Mouse (Mus musculus) cerebellum, adult 9-10 months (tissue): ENCODE measurements around the gene Csad.
A peak's percentile ranks its signal among the peaks of the same experiment; 100 is the strongest.

Experiments
- DNase-seq: peaks from one replicate; pipeline ENCODE4 v3.0.0; 2022

Csad gene

GRCm38 (mm10) chr15:102195373-102195772, 9.2 kb downstream of the Csad start:
- DNase-seq, result no peak

DNA sequence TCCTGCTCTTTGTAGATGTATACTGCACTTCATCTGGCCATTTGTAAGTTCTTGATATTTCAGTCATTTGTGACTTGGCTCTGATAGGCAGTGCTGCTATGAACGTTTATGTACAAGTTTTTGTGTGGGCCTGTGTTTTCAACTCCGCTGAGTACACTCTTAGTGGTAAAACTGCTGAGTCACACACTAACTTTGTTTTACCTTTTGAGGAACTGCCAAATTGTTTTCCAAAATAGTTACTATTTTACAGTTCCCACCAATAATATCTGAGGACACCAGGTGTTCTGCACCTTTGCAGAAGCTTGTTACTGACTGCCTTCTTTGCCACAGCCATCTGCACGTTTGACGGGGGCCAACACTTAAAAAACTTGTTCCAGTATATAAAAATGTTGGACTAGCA, 10.1 kb downstream of the Csad start:
- DNase-seq, result no peak

DNA sequence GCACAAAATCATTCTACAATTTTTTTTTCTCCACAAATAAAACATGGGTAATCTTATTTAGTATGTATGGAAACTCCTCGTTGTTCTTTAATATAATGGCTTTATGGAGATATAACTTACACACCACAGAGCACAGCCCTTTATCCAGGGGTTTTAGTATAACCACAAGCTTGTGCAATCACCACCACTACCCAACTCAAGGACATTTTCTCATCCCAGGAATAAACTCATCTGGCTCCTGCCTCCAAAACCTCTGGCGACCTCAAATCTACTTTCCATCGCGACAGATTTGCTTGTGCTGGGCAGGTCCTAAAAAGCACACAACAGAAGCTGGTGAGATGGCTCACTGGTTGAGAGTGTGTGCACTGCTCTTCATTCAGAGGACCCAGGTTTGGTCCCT, 10.9 kb downstream of the Csad start:
- DNase-seq, result no peak

GRCm38 (mm10) chr15:102192820-102193386, 11.6 kb downstream of the Csad start:
- DNase-seq, result no peak

DNA sequence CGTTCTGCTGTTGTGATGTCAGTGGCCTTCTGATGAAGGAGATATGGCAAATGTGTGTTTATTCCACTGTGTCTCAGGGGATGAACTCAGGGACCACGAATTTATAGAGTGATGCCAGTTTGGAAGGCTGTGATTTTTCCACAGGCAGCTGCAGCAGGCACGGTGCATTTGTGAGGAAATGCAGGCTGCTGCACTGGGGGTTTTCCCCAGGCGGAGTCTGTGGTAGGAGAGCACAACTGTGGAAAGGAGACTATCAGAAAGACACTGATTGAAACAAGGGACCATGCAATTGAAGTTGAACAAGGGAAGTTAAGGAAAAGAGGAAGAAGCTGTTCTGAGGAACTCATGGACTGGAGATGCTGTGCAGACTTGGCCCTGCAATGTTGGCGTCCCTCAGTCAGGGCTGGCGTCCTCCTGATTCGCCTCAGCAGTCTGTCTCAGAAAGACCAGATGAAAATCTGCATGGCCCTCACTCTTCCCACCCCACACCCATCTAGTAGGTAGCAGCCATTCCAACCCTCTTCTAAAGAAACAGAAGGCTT, 12.2 kb downstream of the Csad start:
- no peak for DNase-seq

DNA sequence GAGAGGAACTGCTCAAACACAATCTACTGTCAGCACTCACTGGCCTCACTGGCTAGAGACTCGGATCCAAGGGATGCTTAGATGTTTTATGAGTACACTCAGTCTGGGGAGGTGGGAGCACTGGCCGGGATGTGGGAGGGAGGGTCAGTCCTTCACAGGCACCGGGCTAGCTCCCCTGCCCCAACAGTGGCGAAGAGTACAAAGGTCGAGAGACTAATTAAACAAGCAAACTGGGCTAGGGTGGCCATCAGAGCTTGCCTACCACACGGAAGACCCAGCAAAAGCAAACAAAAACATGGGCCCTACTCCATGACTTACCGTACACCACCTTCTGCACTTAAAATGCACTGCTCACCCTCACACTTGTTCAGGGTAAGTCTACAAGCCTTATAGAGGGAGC, 12.8 kb downstream of the Csad start:
- no peak for DNase-seq

DNA sequence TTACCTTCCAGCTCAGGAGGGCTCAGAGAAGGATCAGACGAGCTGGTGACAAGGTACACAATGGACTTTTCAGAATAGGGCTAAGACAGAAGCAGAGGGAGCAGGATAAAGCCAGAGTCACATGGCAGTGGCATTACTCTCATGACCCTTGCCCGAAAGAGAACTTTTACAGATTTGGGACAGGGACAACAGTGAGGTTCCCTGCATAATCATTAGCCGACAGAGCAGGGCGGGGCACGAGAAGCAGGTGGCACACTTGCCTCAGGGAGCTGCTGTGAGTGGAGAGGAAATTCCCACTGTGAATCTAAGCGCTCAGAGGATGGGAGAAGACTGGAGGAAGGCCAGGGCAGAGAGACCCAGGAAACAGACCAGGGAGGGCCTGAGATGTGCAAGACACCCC, 15.6 kb downstream of the Csad start:
- no peak for DNase-seq

DNA sequence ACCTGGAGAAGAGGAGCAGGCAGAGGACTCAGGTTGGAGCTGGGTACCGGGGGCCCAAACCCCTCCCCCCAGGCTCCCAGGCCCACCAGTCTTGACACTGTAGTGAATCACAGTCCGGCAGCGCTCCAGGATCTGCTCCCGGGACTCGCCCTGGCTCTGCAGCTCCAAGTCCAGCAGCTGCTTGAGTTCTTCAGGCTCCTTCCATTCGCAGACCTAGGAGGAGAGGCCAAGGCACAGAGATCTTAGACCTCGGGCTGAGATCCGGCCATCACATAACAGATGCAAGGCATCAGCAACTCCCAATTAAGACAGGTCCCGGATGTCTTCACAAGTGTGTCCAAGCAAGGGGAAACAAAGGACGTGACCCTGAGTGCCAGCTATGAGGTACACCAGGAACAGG, 16.4 kb downstream of the Csad start:
- DNase-seq, result no peak

DNA sequence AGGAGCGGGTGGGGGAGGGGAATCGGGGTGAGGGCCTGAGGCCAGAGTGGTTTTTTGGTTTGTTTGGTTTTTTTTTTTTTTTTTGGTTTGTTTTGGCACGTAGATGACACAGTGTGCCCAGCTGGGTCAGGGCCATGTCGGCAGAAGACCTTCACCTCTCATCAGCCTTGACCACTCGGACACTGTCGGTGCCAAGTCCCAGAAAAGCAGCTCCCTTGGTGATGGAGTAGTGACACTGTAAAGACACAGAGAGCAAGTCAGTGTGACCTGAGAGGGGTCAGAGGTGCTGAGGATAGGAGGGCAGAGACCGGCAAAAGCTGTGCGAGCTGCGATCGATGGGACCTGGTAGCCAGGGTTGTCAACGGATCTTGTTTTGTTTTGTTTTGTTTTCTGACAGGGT, 18.3 kb downstream of the Csad start:
- no peak for DNase-seq

DNA sequence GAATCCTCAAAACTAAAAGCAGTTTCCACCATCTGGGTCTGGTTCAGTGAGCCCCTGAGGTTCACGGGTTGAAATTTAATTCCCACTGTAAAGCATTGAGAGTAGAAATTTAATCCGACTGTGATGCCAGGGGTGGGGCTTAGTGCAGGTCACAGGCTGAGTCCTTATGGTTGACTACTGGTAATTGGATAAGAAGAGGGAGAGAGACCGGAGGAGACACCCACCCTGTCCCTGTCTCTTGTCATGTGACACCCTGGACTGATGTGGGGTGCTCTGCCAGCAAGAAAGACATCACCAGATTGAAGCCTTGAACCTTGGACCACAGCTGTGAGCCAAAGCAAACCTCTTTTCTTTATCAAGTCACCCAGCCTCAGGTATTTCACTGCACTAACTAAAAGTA, 21.4 kb downstream of the Csad start:
- no peak for DNase-seq

- no peak for DNase-seq
Measured at GRCm38 (mm10) chr15:102179924-102180323, 24.6 kb downstream of the Csad start.

DNA sequence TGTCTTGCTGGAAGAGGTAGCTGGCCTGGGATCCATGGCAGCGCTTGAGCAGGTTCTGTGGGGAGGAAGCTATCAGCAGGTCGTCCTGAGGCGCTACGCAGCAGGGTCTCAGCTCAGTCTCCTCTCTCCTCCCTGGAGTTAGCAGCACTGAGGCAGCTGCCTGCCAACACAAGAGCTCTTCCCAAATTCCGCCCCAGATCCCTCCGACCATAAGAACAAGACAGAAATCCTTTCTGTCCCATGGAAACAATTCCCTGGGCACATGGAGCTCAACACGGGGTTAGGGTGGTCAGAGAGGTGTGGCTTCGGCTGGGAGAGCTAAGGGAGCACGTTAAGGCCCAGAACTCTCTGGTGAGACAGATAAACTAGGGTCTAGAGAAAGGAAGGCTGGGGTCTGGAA, 25.4 kb downstream of the Csad start:
- no peak for DNase-seq

GRCm38 (mm10) chr15:102178279-102178678, 26.2 kb downstream of the Csad start:
- peak; percentile 92 for DNase-seq

DNA sequence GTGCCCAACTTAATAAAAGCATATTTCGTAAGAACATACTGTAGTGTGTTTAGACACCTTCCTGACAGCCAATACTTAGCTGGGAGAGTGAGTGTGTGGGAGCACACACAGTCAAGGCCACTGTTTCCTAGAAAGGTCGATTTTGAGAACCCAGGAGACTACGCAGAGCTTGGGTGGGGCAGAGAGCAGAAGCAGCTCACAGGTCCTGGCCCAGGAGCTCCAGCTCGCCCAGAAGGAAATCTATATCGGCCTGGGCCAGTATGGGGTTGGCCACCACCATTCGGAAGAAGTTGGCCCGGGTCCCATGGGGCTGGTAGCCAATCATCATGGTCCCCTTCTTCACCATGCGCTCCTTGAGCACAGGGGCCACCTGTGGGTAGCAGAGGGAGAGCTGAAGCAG, 27.1 kb downstream of the Csad start:
- no peak for DNase-seq

DNA sequence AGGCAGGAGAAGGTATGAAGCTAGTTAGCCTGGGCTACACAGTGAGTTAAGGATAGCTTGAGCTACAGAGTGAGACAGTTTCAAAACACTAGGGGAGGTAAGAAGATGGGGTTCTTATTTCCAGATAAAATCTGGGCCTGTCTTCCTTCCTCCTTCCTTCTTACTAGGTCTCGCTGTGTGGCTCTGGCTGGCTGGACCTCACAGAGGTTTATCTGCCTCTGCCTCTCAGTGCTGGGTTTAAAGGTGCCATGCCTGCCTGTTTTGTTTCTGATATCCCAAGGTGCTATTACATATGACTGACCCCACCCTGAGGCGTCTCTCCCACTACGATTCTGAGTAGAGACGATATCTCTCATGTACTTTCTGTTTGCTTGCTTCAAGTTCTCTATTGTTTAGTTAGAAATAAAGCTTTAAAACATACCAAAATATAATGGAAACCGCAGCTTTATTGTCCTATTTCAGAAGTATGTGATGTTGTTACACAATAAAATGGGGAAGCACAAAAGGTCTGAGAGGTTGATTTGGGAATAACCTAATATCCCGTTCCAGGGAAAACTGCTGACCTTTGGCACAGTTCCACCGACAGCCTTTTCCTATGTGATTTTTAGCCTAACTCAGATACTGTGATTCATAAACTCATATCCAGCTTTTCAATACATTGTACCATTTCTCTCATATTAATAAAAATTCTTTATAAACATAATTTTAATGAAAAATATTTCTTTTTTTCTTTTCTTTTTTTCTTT, 27.8 kb downstream of the Csad start:
- DNase-seq, result no peak

DNA sequence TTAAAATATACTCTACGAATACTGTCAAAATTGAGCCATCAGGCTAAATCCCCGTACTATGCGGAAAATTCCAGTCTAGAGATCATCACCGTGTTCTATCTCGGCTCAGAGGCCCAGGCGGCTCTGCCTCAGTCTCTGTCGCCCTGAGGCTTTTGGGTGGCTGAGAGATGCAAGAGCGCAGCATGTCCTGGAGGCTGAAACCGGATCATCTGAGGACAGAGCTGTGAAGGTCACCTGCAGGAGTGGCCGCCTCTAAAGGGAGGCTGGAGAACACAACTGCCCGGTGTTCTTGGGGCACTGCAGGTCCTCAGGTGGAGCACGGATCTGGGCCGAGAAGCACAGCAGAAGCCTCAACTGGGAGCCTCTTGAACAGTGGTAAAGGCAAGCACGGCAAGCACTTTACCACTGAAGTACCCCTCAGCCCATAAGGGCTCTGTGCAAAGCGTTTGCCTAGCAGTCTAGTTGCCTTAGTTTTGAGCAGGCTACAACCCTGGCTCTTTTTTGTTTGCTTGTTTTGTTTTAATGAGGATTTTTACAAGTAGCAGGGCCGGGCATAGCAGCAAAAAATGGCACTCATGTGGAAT, 28.7 kb downstream of the Csad start:
- DNase-seq, result no peak

DNA sequence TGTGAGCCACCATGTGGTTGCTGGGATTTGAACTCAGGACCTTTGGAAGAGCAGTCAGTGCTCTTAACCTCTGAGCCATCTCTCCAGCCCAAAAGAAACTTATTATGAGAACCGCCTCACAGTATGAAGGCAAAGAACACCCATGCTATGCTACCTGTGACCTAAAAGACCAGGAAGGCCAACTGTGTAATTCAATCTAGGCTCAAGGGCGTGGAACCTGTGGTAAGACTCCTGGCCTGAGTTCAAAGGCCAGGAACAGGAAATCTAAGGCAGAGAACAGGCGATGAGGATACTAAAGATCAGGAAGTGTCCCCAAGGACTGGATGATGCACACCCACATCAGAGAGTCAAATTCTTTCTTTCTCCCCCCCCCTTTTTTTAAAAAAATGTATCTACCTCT, 30.9 kb downstream of the Csad start:
- DNase-seq, result no peak

GRCm38 (mm10) chr15:102169064-102169463, 35.5 kb downstream of the Csad start:
- no peak for DNase-seq

DNA sequence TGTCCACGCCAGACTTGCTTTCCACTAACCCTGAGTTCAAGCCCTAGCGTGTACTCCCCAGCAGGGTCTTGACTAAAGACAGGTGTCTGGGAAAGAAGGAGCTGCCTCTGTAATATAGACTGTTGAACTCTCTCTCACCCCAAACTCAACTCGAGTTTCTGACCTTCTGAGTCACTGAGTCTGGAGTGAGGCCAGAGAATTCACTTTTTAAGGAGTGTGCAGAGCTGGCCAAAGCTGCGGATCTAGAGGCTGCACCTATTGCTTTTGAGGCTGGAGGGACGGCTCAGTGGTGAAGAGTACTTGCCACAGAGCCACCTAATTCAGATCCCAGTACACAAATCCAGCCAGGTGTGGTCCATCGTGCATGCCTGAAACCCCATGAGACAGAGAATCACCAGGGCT, 36.9 kb downstream of the Csad start:
- no peak for DNase-seq

DNA sequence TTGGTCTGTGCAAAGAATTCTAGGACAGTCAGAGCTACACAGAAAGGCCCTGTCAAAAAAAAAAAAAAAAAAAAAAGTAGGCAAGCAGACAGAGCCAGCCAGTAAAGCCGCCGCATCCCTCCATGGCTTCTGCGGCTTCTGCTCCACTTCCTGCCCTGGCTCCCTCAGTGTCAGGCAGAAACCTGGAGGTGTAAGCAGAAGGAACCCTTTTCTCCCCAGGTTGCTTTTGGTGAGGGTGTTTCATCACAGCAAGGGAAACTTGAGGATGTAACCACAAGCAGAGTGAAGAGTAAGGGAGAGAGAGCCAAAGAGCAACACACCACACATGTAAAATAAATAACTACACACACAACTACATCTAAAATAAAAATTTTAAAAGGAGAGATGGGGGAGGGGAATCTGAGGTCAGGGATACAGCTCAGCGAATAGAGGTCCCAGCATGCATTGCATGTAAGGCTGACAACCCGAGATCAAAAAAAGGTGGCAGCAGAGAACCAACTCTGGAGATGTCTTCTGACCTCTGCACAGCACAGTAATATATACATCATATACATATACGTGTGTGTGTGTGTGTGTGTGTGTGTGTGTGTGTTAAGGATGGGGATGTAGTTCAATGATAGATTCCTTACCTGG, 38.9 kb downstream of the Csad start:
- DNase-seq, result no peak

DNA sequence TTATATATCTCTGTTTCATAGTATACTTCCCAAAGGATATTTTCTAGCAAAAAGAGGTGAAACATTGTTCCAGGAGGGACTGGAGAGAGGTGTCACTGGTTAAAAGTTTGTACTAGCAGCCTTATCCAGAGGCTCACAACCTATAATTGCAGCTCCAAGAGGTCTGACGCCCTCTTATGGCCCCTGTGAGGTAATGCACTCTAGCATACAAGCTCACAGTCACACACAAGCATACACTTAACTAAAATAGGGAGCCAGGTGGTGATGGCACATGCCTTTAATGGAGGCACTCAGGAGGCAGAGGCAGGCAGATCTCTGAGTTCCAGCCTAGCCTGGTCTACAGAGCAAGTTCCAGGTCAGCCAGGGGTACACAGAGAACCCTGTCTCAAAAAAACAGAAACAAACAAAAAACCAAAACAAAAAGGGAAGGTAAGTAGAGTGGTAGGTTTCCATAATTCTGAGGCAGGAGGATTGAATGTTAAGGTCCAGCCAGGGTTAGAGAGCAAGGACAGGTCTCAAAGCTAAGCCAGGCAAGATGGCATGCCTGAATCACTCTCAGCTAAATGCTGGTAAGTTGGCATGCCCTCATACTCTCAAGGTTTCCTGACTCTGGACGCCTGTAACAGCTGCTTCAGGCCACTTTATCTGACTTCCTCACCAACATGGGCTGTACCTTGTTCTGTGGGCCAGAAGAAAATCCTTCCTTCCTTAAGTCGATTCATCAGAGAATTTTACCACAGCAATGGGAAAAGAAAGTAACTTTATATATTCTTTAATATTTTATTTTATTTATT, 40.4 kb downstream of the Csad start:
- DNase-seq, result no peak

DNA sequence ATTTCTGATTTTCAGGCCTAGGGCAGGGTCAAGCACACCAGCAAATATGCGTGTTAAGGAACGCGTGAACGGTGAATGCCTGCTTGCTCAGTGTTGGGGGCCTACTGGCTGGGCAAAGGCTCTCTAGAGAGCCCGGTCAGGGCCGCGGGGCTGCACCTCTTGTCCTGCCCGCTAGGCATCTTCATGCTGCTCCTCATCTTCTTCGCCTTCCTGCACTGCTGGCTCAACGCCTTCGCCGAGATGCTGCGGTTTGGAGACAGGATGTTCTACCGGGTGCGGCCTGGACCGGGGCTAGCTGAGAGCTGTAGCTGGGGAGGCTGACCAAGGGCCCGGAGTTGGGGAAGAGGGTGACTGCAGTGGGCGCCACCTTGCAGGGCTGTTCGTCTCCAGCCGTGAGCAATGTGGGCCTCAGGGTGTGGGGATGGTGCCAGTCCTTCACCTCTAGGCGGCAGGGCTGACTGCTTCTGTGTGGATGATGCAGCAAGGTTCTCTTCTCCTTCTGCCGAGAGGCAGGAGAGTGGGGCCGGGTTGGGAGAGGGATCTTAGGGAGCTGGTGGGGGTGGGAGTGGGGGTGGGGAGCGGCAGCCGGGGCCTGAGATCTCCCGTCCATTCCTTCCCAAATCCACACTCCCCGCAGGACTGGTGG, 44.0 kb downstream of the Csad start:
- DNase-seq, result no peak

GRCm38 (mm10) chr15:102156836-102157235, 47.7 kb downstream of the Csad start:
- DNase-seq, result no peak
